Mouse (Mus musculus) ES-Bruce4 (cell line): ENCODE data around the gene Pdzd2. TPM values are rescaled to one million over a fixed set of nuclear protein-coding genes. Genes with fewer than 3 reads are reported as not detected.

Experiments
- H3K27ac ChIP-seq: 2 replicates; pipeline ENCODE4 v1.5.1; 2012; ENCODE audit warnings: low read length, inconsistent platforms; ENCODE audit not compliant: insufficient read depth
- H3K27me3 ChIP-seq: 2 replicates; pipeline ENCODE4 v1.6.1; 2012; ENCODE audit warnings: mild to moderate bottlenecking, low read length, inconsistent platforms; ENCODE audit not compliant: control insufficient read depth, poor library complexity, insufficient read depth, severe bottlenecking
- H3K36me3 ChIP-seq: 2 replicates; pipeline ENCODE4 v1.6.1; 2012; ENCODE audit warnings: inconsistent platforms, mild to moderate bottlenecking, low read length, moderate library complexity; ENCODE audit not compliant: control insufficient read depth, poor library complexity, insufficient read depth, severe bottlenecking
- H3K4me1 ChIP-seq: one replicate; pipeline ENCODE4 v1.8.1; 2011; ENCODE audit warnings: low read length; ENCODE audit not compliant: control insufficient read depth, insufficient read depth
- H3K4me3 ChIP-seq: 2 replicates; pipeline ENCODE4 v1.5.1; 2011; ENCODE audit warnings: low read depth, mild to moderate bottlenecking, low read length
- H3K9ac ChIP-seq: 2 replicates; pipeline ENCODE4 v1.6.1; 2012; ENCODE audit warnings: low read depth, mild to moderate bottlenecking, inconsistent platforms; ENCODE audit not compliant: poor library complexity, severe bottlenecking
- H3K9me3 ChIP-seq: replicated peaks from 2 replicates; pipeline ENCODE4 v1.6.1; 2012; ENCODE audit warnings: mild to moderate bottlenecking, low read length, inconsistent platforms; ENCODE audit not compliant: control insufficient read depth, poor library complexity, insufficient read depth, severe bottlenecking
- CTCF ChIP-seq: IDR thresholded peaks from one replicate; pipeline ENCODE4 v1.8.1; 2011; ENCODE audit warnings: low read depth, low read length
- EP300 ChIP-seq: IDR thresholded peaks from 2 replicates; pipeline ENCODE4 v1.6.1; 2011; ENCODE audit warnings: low read depth, low read length; ENCODE audit not compliant: insufficient read depth
- POLR2A ChIP-seq: IDR thresholded peaks from one replicate; pipeline ENCODE4 v1.8.1; 2011; ENCODE audit warnings: low read length; ENCODE audit not compliant: insufficient read depth
- polyA plus RNA-seq: library from polyadenylated mRNA; stranded (reverse); fragments of >200 nt; gene quantifications from 2 replicates; pipeline ENCODE4 v1.2.4, GENCODE M21; 2011; ENCODE audit warnings: low read depth; ENCODE audit not compliant: missing spikeins, insufficient read depth, insufficient read length

Gene Pdzd2
- polyA plus RNA-seq, 1 experiment = 7.3 TPM

- no peaks in the 10 kb centered on the region for H3K4me1 ChIP-seq
- no peak overlapping the region for H3K9ac ChIP-seq
- H3K36me3 ChIP-seq = no peaks in the 10 kb centered on the region
- TF ChIP-seq POLR2A (no peak), EP300 (no peak), CTCF (no peak)
- no peak overlapping the region for H3K4me3 ChIP-seq
- no peaks in the 10 kb centered on the region for H3K27me3 ChIP-seq
- H3K27ac ChIP-seq = no peak overlapping the region
- H3K9me3 ChIP-seq = no peaks in the 10 kb centered on the region
These were observed 18.7 kb upstream of the Pdzd2 start for GRCm38 (mm10) chr15:12758461-12758860.

GRCm38 (mm10) chr15:12757757-12758156 is 18.0 kb upstream of the Pdzd2 start:
- no peak overlapping the region for H3K27ac ChIP-seq
- no peak overlapping the region for H3K4me3 ChIP-seq
- H3K9me3 ChIP-seq = no peaks in the 10 kb centered on the region
- H3K36me3 ChIP-seq = no peaks in the 10 kb centered on the region
- no peaks in the 10 kb centered on the region for H3K4me1 ChIP-seq
- TF ChIP-seq EP300 (no peak), POLR2A (no peak), CTCF (no peak)
- no peaks in the 10 kb centered on the region for H3K27me3 ChIP-seq
- H3K9ac ChIP-seq = no peak overlapping the region

DNA sequence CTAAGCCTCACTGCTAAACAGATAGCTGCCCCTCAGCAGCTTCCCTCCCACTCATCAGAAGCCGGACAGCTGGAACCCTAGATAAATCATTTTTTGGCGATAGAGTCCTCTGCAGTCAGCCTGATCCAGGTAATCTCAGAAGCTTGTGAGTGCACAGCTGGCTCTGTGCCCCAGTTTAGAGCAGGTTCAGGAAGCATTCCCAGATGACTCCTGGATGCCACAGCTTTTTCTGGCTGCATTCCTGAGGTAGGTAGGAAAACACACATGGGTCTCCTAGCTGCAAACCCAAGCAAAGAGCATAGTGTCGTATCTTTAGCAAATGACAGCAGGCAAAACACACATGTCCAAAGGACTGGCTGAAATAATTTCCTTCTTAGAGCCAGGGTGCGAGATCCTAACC is 13.5 kb upstream of the Pdzd2 start:
- no peaks in the 10 kb centered on the region for H3K27me3 ChIP-seq
- H3K36me3 ChIP-seq = no peaks in the 10 kb centered on the region
- H3K9me3 ChIP-seq = no peaks in the 10 kb centered on the region
- no peak for TF ChIP-seq CTCF
- no peak for TF ChIP-seq POLR2A
- TF ChIP-seq EP300 = no peak
- H3K4me3 ChIP-seq = no peak overlapping the region
- H3K27ac ChIP-seq = no peak overlapping the region
- no peak overlapping the region for H3K9ac ChIP-seq
- no peaks in the 10 kb centered on the region for H3K4me1 ChIP-seq

GRCm38 (mm10) chr15:12750963-12751362 is 11.2 kb upstream of the Pdzd2 start:
- H3K9ac ChIP-seq = no peak overlapping the region

GRCm38 (mm10) chr15:12749549-12750301 is 10.0 kb upstream of the Pdzd2 start:
- H3K4me1 ChIP-seq = no peaks in the 10 kb centered on the region
- H3K4me3 ChIP-seq = no peak overlapping the region
- H3K9me3 ChIP-seq = peaks cover 7% of the 10 kb centered on the region
- no peaks in the 10 kb centered on the region for H3K36me3 ChIP-seq
- H3K27me3 ChIP-seq = no peaks in the 10 kb centered on the region
- no peak overlapping the region for H3K27ac ChIP-seq
- TF ChIP-seq POLR2A = no peak
- no peak for TF ChIP-seq EP300
- TF ChIP-seq CTCF = no peak
- H3K9ac ChIP-seq = no peak overlapping the region

More at GRCm38 (mm10) chr15:12750963-12751362, 11.2 kb upstream of the Pdzd2 start:
- H3K27me3 ChIP-seq = no peaks in the 10 kb centered on the region
- no peaks in the 10 kb centered on the region for H3K36me3 ChIP-seq
- H3K9me3 ChIP-seq = peaks cover 7% of the 10 kb centered on the region
- TF ChIP-seq CTCF = no peak
- no peak for TF ChIP-seq POLR2A
- no peak for TF ChIP-seq EP300
- no peaks in the 10 kb centered on the region for H3K4me1 ChIP-seq
- H3K4me3 ChIP-seq = no peak overlapping the region
- no peak overlapping the region for H3K27ac ChIP-seq

GRCm38 (mm10) chr15:12742117-12742906 is 2.6 kb upstream of the Pdzd2 start:
- Histone ChIP-seq H3K9me3 (peaks cover 2% of the 10 kb centered on the region), H3K27ac (no peak overlapping the region), H3K4me1 (peaks cover 1% of the 10 kb centered on the region), H3K4me3 (no peak overlapping the region), H3K27me3 (0 out of 2 replicates have a peak, but pooled peaks cover 4% of the 10 kb centered on the region), H3K9ac (no peak overlapping the region), H3K36me3 (no peaks in the 10 kb centered on the region)
- TF ChIP-seq POLR2A (no peak), EP300 (no peak), CTCF (no peak)
